Mouse (Mus musculus) heart, embryonic 16.5 days (tissue): Measurements from ENCODE around the gene Kif21b. TPM values are rescaled to one million over a fixed set of nuclear protein-coding genes. Genes with fewer than 3 reads are reported as not detected.

ENCODE experiments used
- ATAC-seq: fragments of 200-750 bp; cut with Nextera tagmentation; replicated peaks from 2 replicates; pipeline ENCODE4 v1.8.0; 2017; ENCODE audit warnings: moderate number of reproducible peaks; ENCODE audit not compliant: insufficient read depth, low FRiP score; ENCODE audit errors: extremely low read depth
- H3K27ac ChIP-seq: fragments of 300-500 bp; sonication (generic); 2 replicates; pipeline ENCODE4 v1.5.1; 2014; ENCODE audit warnings: mild to moderate bottlenecking, low read length, control low read depth, moderate library complexity
- H3K27me3 ChIP-seq: fragments of 300-500 bp; sonication (generic); 2 replicates; pipeline ENCODE4 v1.6.1; 2014; ENCODE audit warnings: low read length, mixed read lengths; ENCODE audit not compliant: control insufficient read depth, insufficient read depth
- H3K36me3 ChIP-seq: fragments of 300-500 bp; sonication (generic); 2 replicates; pipeline ENCODE4 v1.6.1; 2014; ENCODE audit not compliant: control insufficient read depth, insufficient read depth
- H3K4me1 ChIP-seq: fragments of 300-500 bp; sonication (generic); 2 replicates; pipeline ENCODE4 v1.6.1; 2014; ENCODE audit warnings: low read length, mixed read lengths; ENCODE audit not compliant: control insufficient read depth, insufficient read depth
- H3K4me2 ChIP-seq: fragments of 300-500 bp; sonication (generic); 2 replicates; pipeline ENCODE4 v1.6.1; 2014; ENCODE audit warnings: low read depth, mild to moderate bottlenecking, control low read depth, low read length
- H3K4me3 ChIP-seq: fragments of 300-500 bp; sonication (generic); 2 replicates; pipeline ENCODE4 v1.5.1; 2014; ENCODE audit warnings: mild to moderate bottlenecking, control low read depth, low read length
- H3K9ac ChIP-seq: fragments of 300-500 bp; sonication (generic); 2 replicates; pipeline ENCODE4 v1.6.1; 2014; ENCODE audit warnings: low read length, control low read depth
- H3K9me3 ChIP-seq: fragments of 300-500 bp; sonication (generic); replicated peaks from 2 replicates; pipeline ENCODE4 v1.6.1; 2016; ENCODE audit warnings: low read length; ENCODE audit not compliant: control insufficient read depth
- WGBS: fragments of 180-500 bp; shearing (Covaris S2); extraction: QIAGEN DNeasy Blood & Tissue Kit; methylation state at CpG from one replicate; pipeline ENCODE4 v1.1.7; 2014; 5-methylcytosine and 5-hydroxymethylcytosine counted together
- polyA plus RNA-seq: library from polyadenylated mRNA; unstranded; fragments of >200 nt; fragmentation: Nextera tagmentation; extraction: Ambion mirVana; gene quantifications from 2 replicates; pipeline ENCODE4 v1.2.1, GENCODE M21; 2015

The Kif21b gene
- polyA plus RNA-seq, 1 experiment from 2014 or later: 2.6 TPM

- no peak for ATAC-seq
- WGBS: 88% methylated on average over 8 of the region's 8 CpGs
Observed at GRCm38 (mm10) chr1:136122030-136122429, 9.2 kb upstream of the Kif21b start.

GRCm38 (mm10) chr1:136126159-136126765, 4.9 kb upstream of the Kif21b start:
- Histone ChIP-seq H3K4me3 (no peak overlapping the region), H3K9ac (no peak overlapping the region), H3K4me2 (no peak overlapping the region), H3K27me3 (no peaks in the 10 kb centered on the region), H3K9me3 (no peaks in the 10 kb centered on the region), H3K36me3 (no peaks in the 10 kb centered on the region), H3K4me1 (peaks cover 26% of the 10 kb centered on the region), H3K27ac (no peak overlapping the region)
- 74% methylated on average over 10 of the region's 10 CpGs for WGBS
- ATAC-seq: no peak

More at GRCm38 (mm10) chr1:136122030-136122429, 9.2 kb upstream of the Kif21b start:
- H3K27me3 ChIP-seq: no peaks in the 10 kb centered on the region
- H3K4me1 ChIP-seq: peaks cover 4% of the 10 kb centered on the region
- no peaks in the 10 kb centered on the region for H3K36me3 ChIP-seq
- no peak overlapping the region for H3K9ac ChIP-seq
- no peak overlapping the region for H3K4me2 ChIP-seq
- H3K9me3 ChIP-seq: no peaks in the 10 kb centered on the region
- H3K27ac ChIP-seq: no peak overlapping the region
- no peak overlapping the region for H3K4me3 ChIP-seq

- H3K4me1 ChIP-seq: peaks cover 29% of the 10 kb centered on the region
- no peak for ATAC-seq
- no peaks in the 10 kb centered on the region for H3K9me3 ChIP-seq
- WGBS: 37% methylated on average over 10 of the region's 10 CpGs
- H3K36me3 ChIP-seq: no peaks in the 10 kb centered on the region
- no peak overlapping the region for H3K4me2 ChIP-seq
- H3K9ac ChIP-seq: no peak overlapping the region
- no peak overlapping the region for H3K4me3 ChIP-seq
- no peak overlapping the region; the same call in 1 of the 2 replicates for H3K27ac ChIP-seq
- no peaks in the 10 kb centered on the region; the same call in 1 of the 2 replicates for H3K27me3 ChIP-seq
Observed at GRCm38 (mm10) chr1:136126895-136127294, 4.3 kb upstream of the Kif21b start.

DNA sequence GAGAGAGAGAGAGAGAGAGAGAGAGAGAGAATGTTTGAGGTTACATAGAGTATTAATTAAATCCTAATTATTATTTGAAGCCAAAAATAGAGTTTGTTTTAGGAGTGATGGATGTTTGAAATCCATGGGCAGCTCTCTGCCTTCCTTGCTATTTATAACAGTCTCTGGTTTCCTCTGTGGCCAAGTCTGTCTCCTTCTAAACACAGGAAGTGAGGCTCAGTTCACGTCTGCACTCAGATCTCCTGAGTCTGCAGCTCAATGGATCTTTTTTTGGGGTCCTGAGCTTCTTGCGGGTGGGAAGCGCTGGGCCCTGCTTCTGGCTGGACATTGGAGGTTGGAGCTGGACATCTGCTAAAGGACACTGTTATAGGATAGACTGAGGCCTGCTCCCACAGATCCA, 3.3 kb upstream of the Kif21b start:
- H3K4me2 ChIP-seq: no peak overlapping the region
- peaks cover 34% of the 10 kb centered on the region for H3K4me1 ChIP-seq
- H3K9me3 ChIP-seq: no peaks in the 10 kb centered on the region
- H3K27me3 ChIP-seq: no peaks in the 10 kb centered on the region; the same call in 1 of the 2 replicates
- H3K4me3 ChIP-seq: no peak overlapping the region
- 34% methylated on average over 3 of the region's 3 CpGs for WGBS
- H3K36me3 ChIP-seq: no peaks in the 10 kb centered on the region
- no peak for ATAC-seq
- H3K27ac ChIP-seq: peak overlapping the region; percentile 46
- H3K9ac ChIP-seq: peak overlapping the region; percentile 3; the same call in 1 of the 2 replicates

- H3K9ac ChIP-seq: no peak overlapping the region; the same call in 1 of the 2 replicates
- 44% methylated on average over 5 of the region's 5 CpGs for WGBS
- H3K27me3 ChIP-seq: no peaks in the 10 kb centered on the region; the same call in 1 of the 2 replicates
- H3K9me3 ChIP-seq: no peaks in the 10 kb centered on the region
- H3K27ac ChIP-seq: peak overlapping the region; percentile 46
- peaks cover 37% of the 10 kb centered on the region for H3K4me1 ChIP-seq
- H3K4me3 ChIP-seq: no peak overlapping the region
- no peaks in the 10 kb centered on the region for H3K36me3 ChIP-seq
- no peak for ATAC-seq
- H3K4me2 ChIP-seq: no peak overlapping the region
Observed at GRCm38 (mm10) chr1:136128416-136128815, 2.8 kb upstream of the Kif21b start.

GRCm38 (mm10) chr1:136128944-136129589, 2.1 kb upstream of the Kif21b start:
- H3K27ac ChIP-seq: no peak overlapping the region
- no peak overlapping the region for H3K4me3 ChIP-seq
- no peaks in the 10 kb centered on the region for H3K36me3 ChIP-seq
- no peak overlapping the region for H3K4me2 ChIP-seq
- H3K4me1 ChIP-seq: peaks cover 40% of the 10 kb centered on the region
- ATAC-seq: no peak
- H3K27me3 ChIP-seq: no peaks in the 10 kb centered on the region; the same call in 1 of the 2 replicates
- WGBS: 54% methylated on average over 4 of the region's 4 CpGs
- no peak overlapping the region for H3K9ac ChIP-seq
- no peaks in the 10 kb centered on the region for H3K9me3 ChIP-seq

GRCm38 (mm10) chr1:136130107-136130506, 1.1 kb upstream of the Kif21b start:
- no peak overlapping the region for H3K27ac ChIP-seq
- 72% methylated on average over 3 of the region's 3 CpGs for WGBS
- no peaks in the 10 kb centered on the region; the same call in 1 of the 2 replicates for H3K27me3 ChIP-seq
- H3K36me3 ChIP-seq: no peaks in the 10 kb centered on the region
- no peak overlapping the region for H3K4me3 ChIP-seq
- peaks cover 46% of the 10 kb centered on the region for H3K4me1 ChIP-seq
- H3K4me2 ChIP-seq: no peak overlapping the region
- H3K9ac ChIP-seq: no peak overlapping the region
- no peaks in the 10 kb centered on the region for H3K9me3 ChIP-seq
- no peak for ATAC-seq

- 1% methylated on average over 43 of the region's 43 CpGs for WGBS
Observed at GRCm38 (mm10) chr1:136131603-136132291, 558 bp downstream of the Kif21b start.

More at GRCm38 (mm10) chr1:136131603-136132291, 558 bp downstream of the Kif21b start:
- Histone ChIP-seq H3K36me3 (no peaks in the 10 kb centered on the region), H3K4me1 (peaks cover 54% of the 10 kb centered on the region), H3K9ac (peak overlapping the region; percentile 75), H3K4me3 (peak overlapping the region; percentile 64), H3K27ac (peak overlapping the region; percentile 22), H3K27me3 (no peaks in the 10 kb centered on the region; the same call in 1 of the 2 replicates), H3K9me3 (no peaks in the 10 kb centered on the region), H3K4me2 (peak overlapping the region; percentile 93)
- ATAC-seq: no peak
